Mouse (Mus musculus): Measurements from ENCODE around the gene Clec4a3. TPM values are rescaled to one million over a fixed set of nuclear protein-coding genes. Genes with fewer than 3 reads are reported as not detected.
"Not testable (repeated sequence)": the region's sequence is repeated elsewhere in the genome, so short reads cannot be mapped to it uniquely, and the experiment has no call there.

Gene Clec4a3
- total and polyA plus RNA-seq, 3 experiments = not detected

GRCm38 (mm10) chr6:122969048-122969447 is 16.7 kb downstream of the Clec4a3 start:
- no peaks in the 10 kb centered on the region for H3K9me3 ChIP-seq (replicated peaks; ENCODE audit: insufficient read depth, low read length)
- no peaks in the 10 kb centered on the region for H3K4me1 ChIP-seq (ENCODE audit: control insufficient read depth in 1 of 2, insufficient read depth in 2 of 2, low read length in 2 of 2)
- no peak overlapping the region for H3K9ac ChIP-seq (ENCODE audit: control insufficient read depth, low read depth, low read length, poor library complexity, severe bottlenecking)
- no peak for DNase-seq (ENCODE audit: low read depth, low spot score)
- no peaks in the 10 kb centered on the region for H3K79me2 ChIP-seq (ENCODE audit: control insufficient read depth, insufficient read depth, low read length, poor library complexity)
- no peak overlapping the region for H3K4me3 ChIP-seq (ENCODE audit: control insufficient read depth in 1 of 2, insufficient read depth in 1 of 2, low read depth in 2 of 2, low read length in 2 of 2)
- no peaks in the 10 kb centered on the region; a peak in 1 of 4 replicates for H3K27me3 ChIP-seq (ENCODE audit: control insufficient read depth in 1 of 2, insufficient read depth in 2 of 2, low read length in 2 of 2)
- no peak overlapping the region for H3K27ac ChIP-seq (ENCODE audit: control insufficient read depth, low read depth, low read length)
- no peaks in the 10 kb centered on the region for H3K36me3 ChIP-seq (ENCODE audit: control insufficient read depth in 1 of 2, insufficient read depth in 2 of 2, low read length in 2 of 2)
- TF ChIP-seq MAFK (IDR thresholded peaks at IDR 0.05; ENCODE audit: borderline replicate concordance, low read depth, low read length) = no peak
- no peak for TF ChIP-seq POLR2AphosphoS2 (IDR thresholded peaks at IDR 0.05; ENCODE audit: low read length)
- TF ChIP-seq RAD21 (IDR thresholded peaks at IDR 0.05; ENCODE audit: low read depth, low read length) = no peak
- no peak for TF ChIP-seq ZKSCAN1 (IDR thresholded peaks at IDR 0.05; ENCODE audit: low read depth, low read length)
- no peak for TF ChIP-seq MYC (IDR thresholded peaks at IDR 0.05; ENCODE audit: low read depth, low read length)
- TF ChIP-seq E2F4 (IDR thresholded peaks at IDR 0.05; ENCODE audit: borderline replicate concordance, low read depth, low read length) = no peak
- TF ChIP-seq USF1 (IDR thresholded peaks at IDR 0.05; ENCODE audit: low read depth, low read length) = no peak
- TF ChIP-seq ZNF384 (IDR thresholded peaks at IDR 0.05; ENCODE audit: low read depth, low read length) = no peak
- TF ChIP-seq ZC3H11A (IDR thresholded peaks at IDR 0.05; ENCODE audit: low read depth, low read length) = no peak
- no peak for TF ChIP-seq POLR2A (IDR thresholded peaks at IDR 0.05; ENCODE audit: control insufficient read depth in 1 of 2, insufficient read depth in 1 of 2, low read depth in 1 of 2, low read length in 2 of 2, poor library complexity in 1 of 2)
- TF ChIP-seq TCF12 (IDR thresholded peaks at IDR 0.05; ENCODE audit: low read depth, low read length) = no peak

- no peaks in the 10 kb centered on the region for H3K36me3 ChIP-seq (ENCODE audit: control insufficient read depth in 1 of 2, insufficient read depth in 2 of 2, low read length in 2 of 2)
- TF ChIP-seq TCF12 (IDR thresholded peaks at IDR 0.05; ENCODE audit: low read depth, low read length) (no peak), SMC3 (IDR thresholded peaks at IDR 0.05; ENCODE audit: low read depth, low read length) (no peak), JUND (IDR thresholded peaks at IDR 0.05; ENCODE audit: low read depth, low read length) (no peak), CTCF (IDR thresholded peaks at IDR 0.05 in 2 of 3, conservative IDR thresholded peaks at IDR 0.05 in 1 of 3; ENCODE audit: control insufficient read depth in 1 of 3, insufficient read depth in 1 of 3, low read depth in 2 of 3, low read length in 3 of 3, poor library complexity in 1 of 3, severe bottlenecking in 1 of 3) (no peak), MXI1 (IDR thresholded peaks at IDR 0.05; ENCODE audit: low read depth, low read length) (no peak), MAX (IDR thresholded peaks at IDR 0.05; ENCODE audit: low read length) (no peak), MEF2A (IDR thresholded peaks at IDR 0.05; ENCODE audit: extremely low read depth, insufficient replicate concordance, low read depth, low read length, poor library complexity, severe bottlenecking) (no peak), NRF1 (IDR thresholded peaks at IDR 0.05; ENCODE audit: insufficient read depth, low read depth, low read length, poor library complexity, severe bottlenecking) (no peak), GABPA (IDR thresholded peaks at IDR 0.05; ENCODE audit: low read depth, low read length) (no peak), MYB (IDR thresholded peaks at IDR 0.05; ENCODE audit: low read depth, low read length) (no peak), MAFK (IDR thresholded peaks at IDR 0.05; ENCODE audit: borderline replicate concordance, low read depth, low read length) (no peak), E2F4 (IDR thresholded peaks at IDR 0.05; ENCODE audit: borderline replicate concordance, low read depth, low read length) (no peak), TAL1 (IDR thresholded peaks at IDR 0.05; ENCODE audit: low read length) (no peak), ELF1 (IDR thresholded peaks at IDR 0.05; ENCODE audit: low read depth, low read length) (no peak), ZNF384 (IDR thresholded peaks at IDR 0.05; ENCODE audit: low read depth, low read length) (no peak), KAT2A (conservative IDR thresholded peaks at IDR 0.05; ENCODE audit: low read depth, low read length) (no peak), NELFE (IDR thresholded peaks at IDR 0.05; ENCODE audit: low read depth, low read length) (no peak), ZC3H11A (IDR thresholded peaks at IDR 0.05; ENCODE audit: low read depth, low read length) (no peak), UBTF (IDR thresholded peaks at IDR 0.05; ENCODE audit: borderline replicate concordance, insufficient read depth, low read depth, low read length) (no peak), MYC (IDR thresholded peaks at IDR 0.05; ENCODE audit: low read depth, low read length) (no peak)
- no peak for DNase-seq (ENCODE audit: low read depth, low spot score)
- H3K27ac ChIP-seq (ENCODE audit: control insufficient read depth, low read depth, low read length) = no peak within 1 kb of the TSS
- H3K27me3 ChIP-seq (ENCODE audit: control insufficient read depth in 1 of 2, insufficient read depth in 2 of 2, low read length in 2 of 2) = no peaks in the 10 kb centered on the region
- H3K4me3 ChIP-seq (ENCODE audit: control insufficient read depth in 1 of 2, insufficient read depth in 1 of 2, low read depth in 2 of 2, low read length in 2 of 2) = no peak within 1 kb of the TSS
- H3K4me1 ChIP-seq (ENCODE audit: control insufficient read depth in 1 of 2, insufficient read depth in 2 of 2, low read length in 2 of 2) = no peaks in the 10 kb centered on the region
- H3K9me3 ChIP-seq (replicated peaks; ENCODE audit: insufficient read depth, low read length) = no peaks in the 10 kb centered on the region
- no peak within 1 kb of the TSS for H3K9ac ChIP-seq (ENCODE audit: control insufficient read depth, low read depth, low read length, poor library complexity, severe bottlenecking)
- no peaks in the 10 kb centered on the region for H3K79me2 ChIP-seq (ENCODE audit: control insufficient read depth, insufficient read depth, low read length, poor library complexity)
These were observed 37.6 kb downstream of the Clec4a3 start, which contains the start of gene Clec4a4 for GRCm38 (mm10) chr6:122989876-122990437. Gene Clec4a4 (plus strand): TSS chr6:122990367.

- H3K79me2 ChIP-seq (ENCODE audit: control insufficient read depth, insufficient read depth, low read length, poor library complexity); DNase-seq (ENCODE audit: low read depth, low spot score); H3K27me3 ChIP-seq (ENCODE audit: control insufficient read depth in 1 of 2, insufficient read depth in 2 of 2, low read length in 2 of 2); H3K27ac ChIP-seq (ENCODE audit: control insufficient read depth, low read depth, low read length); H3K4me3 ChIP-seq (ENCODE audit: control insufficient read depth in 1 of 2, insufficient read depth in 1 of 2, low read depth in 2 of 2, low read length in 2 of 2); H3K9ac ChIP-seq (ENCODE audit: control insufficient read depth, low read depth, low read length, poor library complexity, severe bottlenecking); H3K36me3 ChIP-seq (ENCODE audit: control insufficient read depth in 1 of 2, insufficient read depth in 2 of 2, low read length in 2 of 2); H3K9me3 ChIP-seq (replicated peaks; ENCODE audit: insufficient read depth, low read length); H3K4me1 ChIP-seq (ENCODE audit: control insufficient read depth in 1 of 2, insufficient read depth in 2 of 2, low read length in 2 of 2): not testable (repeated sequence)
These were observed 52.4 kb downstream of the Clec4a3 start for GRCm38 (mm10) chr6:123004696-123005095.

Data from MEL (cell line).